Mouse (Mus musculus): Measurements from ENCODE around the gene Ptprd. TPM values are rescaled to one million over a fixed set of nuclear protein-coding genes. Genes with fewer than 3 reads are reported as not detected.

The Ptprd gene
- total and polyA plus RNA-seq, 3 experiments = not detected

DNA sequence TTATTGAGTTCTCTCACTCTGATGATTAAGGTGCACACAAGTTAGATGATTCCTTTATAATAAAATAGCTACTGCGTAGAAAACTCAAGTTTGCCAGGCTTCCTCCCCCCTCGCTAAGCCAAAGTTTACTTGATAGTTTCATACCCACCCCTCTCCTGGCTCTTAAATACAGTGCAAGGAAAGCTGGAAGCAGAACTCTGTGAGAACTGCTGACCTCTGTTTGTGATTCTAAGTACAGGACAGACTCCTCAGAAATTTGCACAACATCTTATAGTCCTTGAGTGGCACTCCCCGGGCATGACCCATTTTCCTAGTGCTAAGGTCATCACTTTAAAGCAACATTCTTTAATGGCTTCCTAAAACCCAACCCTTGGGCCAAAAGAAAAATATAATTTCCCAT lies 2196.7 kb downstream of the Ptprd start:
- H3K9me3 ChIP-seq (replicated peaks; ENCODE audit: insufficient read depth, low read length) = no peaks in the 10 kb centered on the region
- H3K4me1 ChIP-seq (ENCODE audit: control insufficient read depth in 1 of 2, insufficient read depth in 2 of 2, low read length in 2 of 2) = no peaks in the 10 kb centered on the region
- no peaks in the 10 kb centered on the region for H3K36me3 ChIP-seq (ENCODE audit: control insufficient read depth in 1 of 2, insufficient read depth in 2 of 2, low read length in 2 of 2)
- DNase-seq (ENCODE audit: low read depth, low spot score) = no peak
- H3K79me2 ChIP-seq (ENCODE audit: control insufficient read depth, insufficient read depth, low read length, poor library complexity) = no peaks in the 10 kb centered on the region
- H3K27me3 ChIP-seq (ENCODE audit: control insufficient read depth in 1 of 2, insufficient read depth in 2 of 2, low read length in 2 of 2) = no peaks in the 10 kb centered on the region
- TF ChIP-seq MAFK (IDR thresholded peaks at IDR 0.05; ENCODE audit: borderline replicate concordance, low read depth, low read length) (no peak), RCOR1 (IDR thresholded peaks at IDR 0.05; ENCODE audit: low read depth, low read length) (no peak), TCF12 (IDR thresholded peaks at IDR 0.05; ENCODE audit: low read depth, low read length) (no peak), MYC (IDR thresholded peaks at IDR 0.05; ENCODE audit: low read depth, low read length) (no peak), ZNF384 (IDR thresholded peaks at IDR 0.05; ENCODE audit: low read depth, low read length) (no peak), RAD21 (IDR thresholded peaks at IDR 0.05; ENCODE audit: low read depth, low read length) (no peak), ZKSCAN1 (IDR thresholded peaks at IDR 0.05; ENCODE audit: low read depth, low read length) (no peak), TBP (IDR thresholded peaks at IDR 0.05; ENCODE audit: low read depth, low read length) (no peak), MYB (IDR thresholded peaks at IDR 0.05; ENCODE audit: low read depth, low read length) (no peak), EP300 (IDR thresholded peaks at IDR 0.05; ENCODE audit: low read depth in 1 of 2, low read length in 2 of 2) (no peak), HCFC1 (IDR thresholded peaks at IDR 0.05; ENCODE audit: low read depth, low read length) (no peak), CTCF (IDR thresholded peaks at IDR 0.05 in 2 of 3, conservative IDR thresholded peaks at IDR 0.05 in 1 of 3; ENCODE audit: control insufficient read depth in 1 of 3, insufficient read depth in 1 of 3, low read depth in 2 of 3, low read length in 3 of 3, poor library complexity in 1 of 3, severe bottlenecking in 1 of 3) (no peak), MEF2A (IDR thresholded peaks at IDR 0.05; ENCODE audit: extremely low read depth, insufficient replicate concordance, low read depth, low read length, poor library complexity, severe bottlenecking) (no peak), USF1 (IDR thresholded peaks at IDR 0.05; ENCODE audit: low read depth, low read length) (no peak), SMC3 (IDR thresholded peaks at IDR 0.05; ENCODE audit: low read depth, low read length) (no peak), E2F4 (IDR thresholded peaks at IDR 0.05; ENCODE audit: borderline replicate concordance, low read depth, low read length) (no peak), SIN3A (IDR thresholded peaks at IDR 0.05; ENCODE audit: low read length) (no peak), UBTF (IDR thresholded peaks at IDR 0.05; ENCODE audit: borderline replicate concordance, insufficient read depth, low read depth, low read length) (no peak), KAT2A (conservative IDR thresholded peaks at IDR 0.05; ENCODE audit: low read depth, low read length) (no peak), USF2 (IDR thresholded peaks at IDR 0.05; ENCODE audit: borderline replicate concordance in 1 of 2, insufficient read depth in 1 of 2, low read depth in 1 of 2, low read length in 2 of 2) (no peak)
- H3K9ac ChIP-seq (ENCODE audit: control insufficient read depth, low read depth, low read length, poor library complexity, severe bottlenecking) = no peak overlapping the region
- H3K4me3 ChIP-seq (ENCODE audit: control insufficient read depth in 1 of 2, insufficient read depth in 1 of 2, low read depth in 2 of 2, low read length in 2 of 2) = no peak overlapping the region
- no peak overlapping the region for H3K27ac ChIP-seq (ENCODE audit: control insufficient read depth, low read depth, low read length)

Data from MEL (cell line).